Mouse (Mus musculus) hindbrain, postnatal 0 days (tissue): ENCODE results near the gene Eepd1. TPM values are rescaled to one million over a fixed set of nuclear protein-coding genes. Genes with fewer than 3 reads are reported as not detected.
"Not testable (repeated sequence)": the region's sequence is repeated elsewhere in the genome, so short reads cannot be mapped to it uniquely, and the experiment has no call there.

Source experiments
- ATAC-seq: fragments of 200-750 bp; cut with Nextera tagmentation; 2 replicates; pipeline ENCODE4 v1.8.0; 2017; ENCODE audit warnings: mild to moderate bottlenecking, moderate TSS enrichment, moderate library complexity
- DNase-seq: peaks from one replicate; pipeline ENCODE4 v3.0.0-alpha.2; 2015; ENCODE audit warnings: low spot score
- H3K27ac ChIP-seq: fragments of 300-500 bp; sonication (generic); 2 replicates; pipeline ENCODE4 v1.5.1; 2014; ENCODE audit warnings: mild to moderate bottlenecking
- H3K27me3 ChIP-seq: fragments of 300-500 bp; sonication (generic); 2 replicates; pipeline ENCODE4 v1.6.1; 2014; ENCODE audit warnings: low read length, mixed read lengths; ENCODE audit not compliant: insufficient read depth
- H3K36me3 ChIP-seq: fragments of 300-500 bp; sonication (generic); 2 replicates; pipeline ENCODE4 v1.6.1; 2014; ENCODE audit warnings: low read length, mixed read lengths; ENCODE audit not compliant: insufficient read depth
- H3K4me1 ChIP-seq: fragments of 300-500 bp; sonication (generic); 2 replicates; pipeline ENCODE4 v1.6.1; 2014; ENCODE audit warnings: antibody characterized with exemption, low read length, mixed read lengths; ENCODE audit not compliant: insufficient read depth
- H3K4me2 ChIP-seq: fragments of 300-500 bp; sonication (generic); 2 replicates; pipeline ENCODE4 v1.6.1; 2014; ENCODE audit warnings: low read depth, mild to moderate bottlenecking, low read length, moderate library complexity, mixed read lengths
- H3K4me3 ChIP-seq: fragments of 300-500 bp; sonication (generic); 2 replicates; pipeline ENCODE4 v1.5.1; 2014; ENCODE audit warnings: low read length
- H3K9ac ChIP-seq: fragments of 300-500 bp; sonication (generic); replicated peaks from 2 replicates; pipeline ENCODE4 v1.6.1; 2014; ENCODE audit warnings: mild to moderate bottlenecking, low read length, moderate library complexity, mixed read lengths
- H3K9me3 ChIP-seq: fragments of 300-500 bp; sonication (generic); 2 replicates; pipeline ENCODE4 v1.6.1; 2016; ENCODE audit warnings: low read length, mixed read lengths
- CTCF ChIP-seq: IDR thresholded peaks from 2 replicates; pipeline ENCODE4 v1.5.1; 2016; ENCODE audit warnings: antibody characterized with exemption, control low read depth, low read depth
- WGBS: fragments of 180-500 bp; shearing (Covaris S2); extraction: QIAGEN DNeasy Blood & Tissue Kit; methylation state at CpG from one replicate; pipeline ENCODE4 v1.1.7; 2014; 5-methylcytosine and 5-hydroxymethylcytosine counted together
- polyA plus RNA-seq: library from polyadenylated mRNA; unstranded; fragments of >200 nt; fragmentation: Nextera tagmentation; extraction: Ambion mirVana; gene quantifications from 2 replicates; pipeline ENCODE4 v1.2.1, GENCODE M21; 2015
- total RNA-seq: library from RNA; depleted of rRNA; stranded (reverse); fragments of >200 nt; gene quantifications from 2 replicates; pipeline ENCODE4 v1.2.3, GENCODE M21; 2014; rRNA removed

Eepd1 gene
- 14.5 TPM in 2 replicates for total RNA-seq
- polyA plus RNA-seq, result 15.8 and 16.3 TPM in 2 replicates

DNA sequence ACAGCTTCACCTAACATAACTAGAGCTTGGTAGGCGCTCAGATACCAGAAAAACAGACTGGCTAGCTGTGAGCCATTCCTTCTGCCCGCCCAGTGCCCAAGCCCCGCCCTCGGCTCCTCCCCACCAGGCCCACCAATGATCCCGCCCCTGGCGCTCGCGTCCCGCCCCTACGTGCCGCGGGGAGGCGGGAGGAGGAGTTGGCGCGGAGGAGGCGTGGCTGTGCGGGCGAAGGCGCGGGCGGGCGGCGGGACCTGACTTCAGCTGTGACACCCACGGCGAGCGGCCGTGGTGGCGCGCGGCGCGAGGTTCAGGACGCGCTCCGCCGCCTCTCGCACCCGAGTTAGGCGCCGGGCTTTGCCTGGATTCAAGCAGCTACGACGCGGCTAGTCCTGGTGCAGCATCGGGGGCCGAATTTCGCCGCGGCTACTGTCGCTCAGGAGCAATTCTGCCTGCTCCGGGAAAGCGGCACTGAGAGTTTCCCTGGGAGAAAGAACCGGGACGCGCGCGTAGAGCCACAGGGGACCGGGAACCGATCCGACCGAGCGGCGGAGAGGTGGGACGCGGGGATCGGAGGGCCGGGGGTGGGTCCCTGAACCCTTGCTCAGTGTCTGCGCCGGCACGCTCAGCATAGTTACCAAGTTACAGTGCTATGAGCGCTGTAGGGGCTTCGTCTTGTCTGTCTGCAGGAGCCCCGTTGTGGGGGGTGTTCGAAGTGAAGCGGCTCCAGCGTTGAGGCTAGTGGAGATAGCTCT, at the start of gene Eepd1:
Gene Eepd1, plus strand, starts transcription at position 204 of the 752 bp plus-strand sequence.
- DNase-seq (peak; percentile 96), ATAC-seq (peak; percentile 98)
- H3K4me2 ChIP-seq, result peak within 1 kb of the TSS; percentile 88
- WGBS, result 2% methylated on average over 66 of the region's 75 CpGs
- peak within 1 kb of the TSS; percentile 66 for H3K4me3 ChIP-seq
- H3K4me1 ChIP-seq, result peaks cover 6% of the 10 kb centered on the region; the same call in 1 of the 2 replicates
- no peaks in the 10 kb centered on the region for H3K27me3 ChIP-seq
- H3K9ac ChIP-seq, result peak within 1 kb of the TSS; percentile 72
- no peak for TF ChIP-seq CTCF
- no peaks in the 10 kb centered on the region for H3K9me3 ChIP-seq
- H3K27ac ChIP-seq, result peak within 1 kb of the TSS; percentile 67
- H3K36me3 ChIP-seq, result no peaks in the 10 kb centered on the region

DNA sequence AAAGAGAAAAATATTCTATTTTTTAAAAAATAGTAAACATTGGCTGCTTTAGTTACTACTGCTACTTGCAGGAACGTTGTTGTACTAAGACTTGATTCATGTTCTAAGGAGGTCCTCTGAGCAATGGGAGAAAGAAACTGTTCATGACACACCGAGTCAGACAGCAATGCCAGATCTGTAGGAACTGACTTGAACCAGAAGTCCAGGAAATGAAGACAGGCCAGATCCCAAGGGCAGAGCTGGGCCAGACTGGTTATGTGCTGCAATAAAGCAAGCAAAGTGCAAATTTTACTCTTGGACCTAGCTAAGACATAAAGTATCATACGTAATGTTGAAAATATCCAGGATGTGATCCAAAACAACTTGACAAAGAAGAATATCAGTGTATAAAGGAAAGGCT, 42.5 kb upstream of the Eepd1 start:
- Histone ChIP-seq H3K9ac (no peak overlapping the region), H3K4me1 (no peaks in the 10 kb centered on the region), H3K4me2 (no peak overlapping the region), H3K27ac (no peak overlapping the region), H3K9me3 (no peaks in the 10 kb centered on the region), H3K4me3 (no peak overlapping the region), H3K27me3 (no peaks in the 10 kb centered on the region), H3K36me3 (no peaks in the 10 kb centered on the region)
- no peak for ATAC-seq
- WGBS, result 92% methylated on average over 3 of the region's 3 CpGs
- no peak for TF ChIP-seq CTCF
- no peak for DNase-seq

DNA sequence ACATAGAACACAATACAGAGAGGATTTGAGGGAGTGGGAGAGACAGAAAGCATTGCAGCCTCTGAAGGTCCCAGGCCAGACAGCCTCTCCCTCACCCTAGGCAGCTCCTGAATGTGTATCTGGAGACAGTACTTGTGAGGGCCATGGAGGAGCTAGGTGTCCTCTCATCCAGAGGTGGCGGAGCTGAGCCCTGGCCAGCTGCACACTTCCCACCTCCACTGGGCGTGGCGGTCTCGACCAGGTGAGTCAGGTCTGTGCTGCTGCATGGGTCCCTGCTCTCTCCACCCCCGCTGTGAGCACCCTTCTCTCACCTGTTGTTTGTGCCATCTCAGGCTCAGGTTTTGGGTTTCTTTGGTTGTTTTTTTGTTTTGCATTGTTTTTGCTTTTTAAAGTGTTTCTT, 41.3 kb upstream of the Eepd1 start:
- H3K9me3 ChIP-seq, H3K27ac ChIP-seq, H3K4me1 ChIP-seq, H3K4me2 ChIP-seq, ATAC-seq, H3K36me3 ChIP-seq, H3K4me3 ChIP-seq, H3K27me3 ChIP-seq, H3K9ac ChIP-seq, DNase-seq: not testable (repeated sequence)
- 100% methylated on average over 4 of the region's 5 CpGs for WGBS

DNA sequence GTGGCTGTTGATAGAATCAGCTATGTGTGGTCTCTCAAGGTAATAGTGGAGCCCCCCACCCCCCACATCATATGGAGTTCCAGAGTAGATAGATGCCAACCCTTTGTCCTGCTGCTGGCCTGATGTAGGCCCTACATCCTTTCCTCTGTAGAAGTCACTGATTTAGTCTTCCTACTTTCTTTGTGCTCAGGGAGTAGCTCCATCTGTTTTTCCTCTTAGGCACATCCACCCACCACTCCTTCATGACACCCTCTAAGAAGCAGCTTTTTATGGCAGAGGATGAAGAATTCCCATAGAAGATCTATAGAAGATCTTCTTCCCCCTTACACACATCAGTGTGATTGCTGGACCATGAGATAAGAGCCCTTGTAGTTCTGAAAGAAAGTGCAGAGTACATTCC, 39.3 kb upstream of the Eepd1 start:
- Histone ChIP-seq H3K4me3 (no peak overlapping the region), H3K27me3 (no peaks in the 10 kb centered on the region), H3K9me3 (no peaks in the 10 kb centered on the region), H3K27ac (no peak overlapping the region), H3K36me3 (no peaks in the 10 kb centered on the region), H3K9ac (no peak overlapping the region), H3K4me2 (no peak overlapping the region), H3K4me1 (no peaks in the 10 kb centered on the region)
- ATAC-seq (no peak), DNase-seq (no peak)
- no peak for TF ChIP-seq CTCF

DNA sequence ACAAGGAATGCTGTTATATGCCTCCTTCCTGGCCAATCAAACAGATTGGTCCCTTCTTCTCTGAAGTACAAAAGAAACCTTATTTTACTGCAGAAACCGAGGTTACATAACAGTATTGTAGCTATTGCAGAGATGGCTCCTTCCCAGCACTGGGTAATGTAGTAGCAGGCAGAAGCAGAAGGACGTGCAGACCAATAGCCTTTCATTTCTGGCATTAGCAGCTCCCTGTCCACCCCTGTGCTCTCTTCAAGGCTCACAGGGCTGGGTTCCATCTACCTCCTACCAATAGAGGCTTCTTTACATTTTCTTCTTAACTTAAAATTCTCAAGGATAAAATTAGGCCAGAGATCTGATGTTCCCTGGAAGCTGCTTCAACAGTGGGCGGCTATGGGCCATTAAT, 38.3 kb upstream of the Eepd1 start:
- Histone ChIP-seq H3K36me3 (no peaks in the 10 kb centered on the region), H3K27ac (no peak overlapping the region), H3K4me2 (no peak overlapping the region), H3K9ac (no peak overlapping the region), H3K27me3 (no peaks in the 10 kb centered on the region), H3K9me3 (no peaks in the 10 kb centered on the region), H3K4me3 (no peak overlapping the region), H3K4me1 (no peaks in the 10 kb centered on the region)
- TF ChIP-seq CTCF, result no peak
- 81% methylated on average over 3 of the region's 3 CpGs for WGBS
- no peak for DNase-seq
- ATAC-seq, result no peak

DNA sequence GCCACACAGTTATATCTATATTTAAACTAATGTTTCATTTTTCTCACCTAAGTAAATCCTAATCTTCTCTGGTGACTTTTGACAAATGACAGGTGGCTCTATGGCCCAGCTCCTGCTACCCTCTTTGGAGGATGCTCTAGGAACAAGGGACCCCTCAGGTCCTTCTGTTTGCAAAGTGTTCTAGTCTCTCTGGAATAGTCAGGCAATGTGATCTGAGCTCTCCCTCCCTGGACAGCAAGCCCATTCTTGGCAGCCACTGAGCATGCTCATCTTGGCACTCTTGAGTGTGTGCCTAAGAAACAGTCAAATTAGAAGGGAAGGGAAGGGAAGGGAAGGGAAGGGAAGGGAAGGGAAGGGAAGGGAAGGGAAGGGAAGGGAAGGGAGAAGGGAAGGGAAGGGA, 37.8 kb upstream of the Eepd1 start:
- no peak for DNase-seq
- Histone ChIP-seq H3K27ac (no peak overlapping the region), H3K27me3 (no peaks in the 10 kb centered on the region), H3K9ac (no peak overlapping the region), H3K9me3 (no peaks in the 10 kb centered on the region), H3K4me3 (no peak overlapping the region), H3K4me1 (no peaks in the 10 kb centered on the region), H3K4me2 (no peak overlapping the region), H3K36me3 (no peaks in the 10 kb centered on the region)
- ATAC-seq, result no peak
- no peak for TF ChIP-seq CTCF

DNA sequence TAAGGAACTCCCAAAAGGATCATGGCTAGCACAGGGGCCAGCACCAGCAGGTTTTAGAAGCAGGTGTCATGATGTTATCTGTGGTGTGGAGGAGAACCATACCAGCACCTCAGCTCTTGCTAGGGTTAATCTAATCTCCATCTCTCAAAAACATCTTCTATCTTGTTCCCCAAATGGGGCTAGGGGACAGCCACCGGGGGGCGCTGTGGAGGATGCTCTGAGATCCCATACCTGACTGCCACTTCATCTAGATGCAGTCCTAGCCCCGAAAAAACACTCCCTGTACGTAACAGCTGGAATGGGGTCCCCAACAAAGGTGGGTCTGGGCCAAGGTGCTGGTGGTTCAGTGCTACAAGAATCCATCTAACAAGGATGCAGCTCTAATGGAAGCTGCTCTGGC, 31.0 kb upstream of the Eepd1 start:
- H3K36me3 ChIP-seq, result no peaks in the 10 kb centered on the region
- no peak; the same call in 1 of the 2 replicates for TF ChIP-seq CTCF
- ATAC-seq, result no peak
- 55% methylated on average over 4 of the region's 4 CpGs for WGBS
- no peaks in the 10 kb centered on the region for H3K27me3 ChIP-seq
- no peak overlapping the region for H3K27ac ChIP-seq
- H3K4me2 ChIP-seq, result no peak overlapping the region
- no peaks in the 10 kb centered on the region for H3K9me3 ChIP-seq
- DNase-seq, result no peak
- H3K9ac ChIP-seq, result no peak overlapping the region
- H3K4me3 ChIP-seq, result no peak overlapping the region
- H3K4me1 ChIP-seq, result no peaks in the 10 kb centered on the region
